Mouse (Mus musculus) limb, embryonic 10.5 days (tissue): ENCODE results near the gene B4galt3. TPM values are rescaled to one million over a fixed set of nuclear protein-coding genes. Genes with fewer than 3 reads are reported as not detected.

Experiments used
- DNase-seq: peaks from one replicate; pipeline ENCODE4 v3.0.0-alpha.2; 2017; ENCODE audit warnings: low spot score
- H3K27ac ChIP-seq: fragments of 300-500 bp; sonication (generic); 2 replicates; pipeline ENCODE4 v1.5.1; 2016; ENCODE audit warnings: mild to moderate bottlenecking
- H3K27me3 ChIP-seq: fragments of 300-500 bp; sonication (generic); 2 replicates; pipeline ENCODE4 v1.6.1; 2016; ENCODE audit warnings: low read depth, mild to moderate bottlenecking; ENCODE audit not compliant: poor library complexity, severe bottlenecking
- H3K36me3 ChIP-seq: fragments of 300-500 bp; sonication (generic); 2 replicates; pipeline ENCODE4 v1.6.1; 2016; ENCODE audit warnings: mild to moderate bottlenecking, moderate library complexity
- H3K4me1 ChIP-seq: fragments of 300-500 bp; sonication (generic); 2 replicates; pipeline ENCODE4 v1.6.1; 2016
- H3K4me3 ChIP-seq: fragments of 300-500 bp; sonication (generic); 2 replicates; pipeline ENCODE4 v1.5.1; 2016; ENCODE audit warnings: mild to moderate bottlenecking, moderate library complexity
- H3K9me3 ChIP-seq: fragments of 300-500 bp; sonication (generic); replicated peaks from 2 replicates; pipeline ENCODE4 v1.6.1; 2016; ENCODE audit warnings: mild to moderate bottlenecking
- WGBS: fragments of 180-500 bp; shearing (Covaris S2); methylation state at CpG from one replicate; pipeline ENCODE4 v1.1.7; 2016; 5-methylcytosine and 5-hydroxymethylcytosine counted together
- polyA plus RNA-seq: library from polyadenylated mRNA; unstranded; fragments of >200 nt; fragmentation: Nextera tagmentation; extraction: Ambion mirVana; gene quantifications from 2 replicates; pipeline ENCODE4 v1.2.1, GENCODE M21; 2016

The B4galt3 gene
- polyA plus RNA-seq, 1 experiment from 2014 or later, result 75.1 TPM

DNA sequence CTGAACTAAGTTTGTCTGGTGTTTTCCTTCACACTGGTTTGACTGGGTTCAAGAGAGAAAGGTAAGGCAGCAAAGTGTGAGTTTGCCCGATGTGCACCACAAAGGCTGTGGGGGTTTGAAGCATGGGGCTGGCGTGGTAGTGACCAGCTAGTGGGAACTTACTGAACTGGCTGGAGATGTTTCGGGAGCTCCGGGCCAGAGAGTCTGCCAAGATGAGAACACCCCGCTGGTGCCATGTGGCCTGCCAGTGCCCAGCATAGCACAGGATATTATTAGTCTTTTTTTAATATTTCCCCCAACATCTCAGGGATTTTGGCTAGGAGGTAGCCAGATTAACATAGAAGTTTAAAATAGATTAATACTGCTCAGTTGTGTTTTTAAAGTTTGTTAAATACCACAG, 50.0 kb downstream of the B4galt3 start:
- Histone ChIP-seq H3K4me1 (no peaks in the 10 kb centered on the region), H3K27ac (no peak overlapping the region), H3K9me3 (no peaks in the 10 kb centered on the region), H3K4me3 (peak overlapping the region; percentile 23; the same call in 1 of the 2 replicates), H3K36me3 (peaks cover 6% of the 10 kb centered on the region; the same call in 1 of the 2 replicates), H3K27me3 (no peaks in the 10 kb centered on the region)
- WGBS, result 17% methylated on average over 5 of the region's 5 CpGs
- no peak for DNase-seq

GRCm38 (mm10) chr1:171321415-171321814, 51.3 kb downstream of the B4galt3 start:
- H3K4me3 ChIP-seq, result no peak overlapping the region
- no peaks in the 10 kb centered on the region for H3K4me1 ChIP-seq
- H3K27me3 ChIP-seq, result no peaks in the 10 kb centered on the region
- no peaks in the 10 kb centered on the region for H3K9me3 ChIP-seq
- peaks cover 16% of the 10 kb centered on the region for H3K36me3 ChIP-seq
- H3K27ac ChIP-seq, result no peak overlapping the region
- DNase-seq, result no peak

DNA sequence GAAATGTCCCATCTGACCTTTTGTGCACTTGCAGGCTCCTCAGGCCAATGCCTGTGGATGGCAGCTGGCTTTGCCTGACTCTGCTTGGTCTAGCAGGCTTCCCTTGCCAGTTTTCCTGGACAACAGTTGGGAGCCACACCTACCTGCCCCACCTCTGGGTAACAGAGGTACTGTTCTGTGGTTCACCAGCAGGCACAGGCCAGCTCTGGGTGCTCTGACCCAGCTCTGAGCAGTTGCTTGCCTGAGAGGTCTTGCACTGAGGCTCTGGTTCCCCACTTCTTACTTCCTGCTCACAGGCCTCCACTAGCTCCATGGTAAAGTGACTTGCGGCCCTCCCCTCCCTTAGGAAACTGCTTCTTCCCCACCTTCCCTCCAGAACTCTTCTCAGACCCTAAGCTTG, 51.9 kb downstream of the B4galt3 start:
- no peaks in the 10 kb centered on the region for H3K9me3 ChIP-seq
- 79% methylated on average over 1 of the region's 1 CpGs for WGBS
- H3K27me3 ChIP-seq, result no peaks in the 10 kb centered on the region
- H3K27ac ChIP-seq, result no peak overlapping the region
- peaks cover 16% of the 10 kb centered on the region for H3K36me3 ChIP-seq
- H3K4me1 ChIP-seq, result no peaks in the 10 kb centered on the region
- no peak overlapping the region for H3K4me3 ChIP-seq
- DNase-seq, result no peak

GRCm38 (mm10) chr1:171325571-171325970, 55.4 kb downstream of the B4galt3 start:
- peaks cover 22% of the 10 kb centered on the region for H3K4me1 ChIP-seq
- peaks cover 16% of the 10 kb centered on the region for H3K36me3 ChIP-seq
- no peak for DNase-seq
- 81% methylated on average over 2 of the region's 2 CpGs for WGBS
- no peak overlapping the region for H3K4me3 ChIP-seq
- H3K9me3 ChIP-seq, result no peaks in the 10 kb centered on the region
- H3K27me3 ChIP-seq, result no peaks in the 10 kb centered on the region
- no peak overlapping the region for H3K27ac ChIP-seq

Other genes with a start within 250 kb of the B4galt3 start
- gene Fcgr3, start 205.4 kb upstream of the B4galt3 start, polyA plus RNA-seq, result 3.0 and 3.3 TPM in 2 replicates
- 1.0 and 1.1 TPM in 2 replicates for gene Cfap126, start 156.4 kb upstream of the B4galt3 start, polyA plus RNA-seq
- 250 and 257 TPM in 2 replicates for gene Sdhc, start 119.7 kb upstream of the B4galt3 start, polyA plus RNA-seq
- 0.44 TPM in 1 of 2 replicates, not detected in the other for gene Mpz, start 119.6 kb upstream of the B4galt3 start, polyA plus RNA-seq
- gene Pcp4l1, start 74.1 kb upstream of the B4galt3 start, polyA plus RNA-seq, result 1.7 and 1.9 TPM in 2 replicates
- 0.23 and 0.34 TPM in 2 replicates for gene Nr1i3, start 56.4 kb upstream of the B4galt3 start, polyA plus RNA-seq
- gene Tomm40l, start 47.8 kb upstream of the B4galt3 start, polyA plus RNA-seq, result 32.2 and 32.5 TPM in 2 replicates
- 1.9 and 2.6 TPM in 2 replicates for gene Apoa2, start 45.3 kb upstream of the B4galt3 start, polyA plus RNA-seq
- 6.4 and 10.7 TPM in 2 replicates for gene Fcer1g, start 36.0 kb upstream of the B4galt3 start, polyA plus RNA-seq
- 7.3 and 10.5 TPM in 2 replicates for gene Adamts4, start 19.9 kb upstream of the B4galt3 start, polyA plus RNA-seq
- 308 and 312 TPM in 2 replicates for gene Ndufs2, start 18.9 kb upstream of the B4galt3 start, polyA plus RNA-seq
- gene Ppox, start 10.9 kb downstream of the B4galt3 start, polyA plus RNA-seq, result 48.4 and 62.3 TPM in 2 replicates
- 107 and 125 TPM in 2 replicates for gene Usp21, start 17.7 kb downstream of the B4galt3 start, polyA plus RNA-seq
- 99.6 and 101 TPM in 2 replicates for gene Ufc1, start 24.7 kb downstream of the B4galt3 start, polyA plus RNA-seq
- gene Dedd, start 58.8 kb downstream of the B4galt3 start, polyA plus RNA-seq, result 44.3 and 50.5 TPM in 2 replicates
- 32.8 and 36.3 TPM in 2 replicates for gene Nit1, start 75.3 kb downstream of the B4galt3 start, polyA plus RNA-seq
- gene Pfdn2, start 75.3 kb downstream of the B4galt3 start, polyA plus RNA-seq, result 149 TPM in 2 replicates
- gene Klhdc9, start 90.5 kb downstream of the B4galt3 start, polyA plus RNA-seq, result 1.6 and 2.4 TPM in 2 replicates
- 3.4 and 4.8 TPM in 2 replicates for gene Nectin4, start 99.8 kb downstream of the B4galt3 start, polyA plus RNA-seq
- 0.56 and 0.69 TPM in 2 replicates for gene Arhgap30, start 118.6 kb downstream of the B4galt3 start, polyA plus RNA-seq
- gene Usf1, start 141.0 kb downstream of the B4galt3 start, polyA plus RNA-seq, result 119 and 127 TPM in 2 replicates
- gene Tstd1, start 148.5 kb downstream of the B4galt3 start, polyA plus RNA-seq, result 6.2 and 7.5 TPM in 2 replicates
- gene F11r, start 167.2 kb downstream of the B4galt3 start, polyA plus RNA-seq, result 34.7 and 38.2 TPM in 2 replicates
- gene Alyref2, start 233.2 kb downstream of the B4galt3 start, polyA plus RNA-seq, result 6.5 and 8.6 TPM in 2 replicates